Mouse (Mus musculus): ENCODE measurements around the gene Ncl. TPM values are rescaled to one million over a fixed set of nuclear protein-coding genes. Genes with fewer than 3 reads are reported as not detected.

The Ncl gene
- polyA plus RNA-seq, 1 experiment from 2014 or later = 227 TPM

DNA sequence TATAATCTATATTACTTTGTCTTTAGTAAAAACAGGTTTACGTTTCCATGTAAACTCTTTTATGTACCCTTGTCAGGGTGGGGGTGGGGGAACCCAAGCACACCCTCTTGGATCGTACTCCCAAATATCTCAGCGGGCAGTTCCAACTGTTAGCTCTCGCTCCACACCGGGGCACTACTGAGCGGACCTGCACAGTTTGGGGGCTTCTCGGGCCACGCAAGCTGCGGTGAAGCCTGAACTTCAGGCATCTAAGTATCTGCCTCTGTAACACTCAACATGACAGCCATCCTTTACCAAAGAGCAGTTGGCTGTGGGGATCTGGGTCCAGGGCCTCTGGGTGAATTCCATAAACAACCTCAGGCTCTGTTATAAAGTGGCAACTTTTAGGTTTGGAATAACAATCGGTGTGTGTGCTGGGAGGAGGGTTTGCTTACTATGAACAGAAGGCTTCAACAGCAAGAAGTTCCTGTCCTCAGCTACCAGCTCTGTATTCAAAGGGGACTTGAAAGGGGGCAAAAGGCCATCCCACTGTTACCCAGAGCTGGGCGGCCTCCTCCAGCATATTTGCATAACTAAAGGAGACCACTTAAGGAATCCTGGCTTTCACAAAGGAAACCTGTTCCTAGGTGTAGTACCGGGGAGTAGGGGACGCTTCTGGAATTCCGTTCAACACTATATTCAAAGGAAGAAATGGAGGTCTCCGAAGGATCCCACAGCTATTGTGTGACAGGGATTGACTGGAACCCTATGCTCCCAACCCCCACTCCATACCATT lies 48.5 kb downstream of the Ncl start:
- no peaks in the 10 kb centered on the region for H3K9me3 ChIP-seq (ENCODE audit: control insufficient read depth, low read length)
- H3K4me2 ChIP-seq (ENCODE audit: low read length) = no peak overlapping the region
- WGBS = 18% methylated on average over 15 of the region's 15 CpGs
- H3K4me1 ChIP-seq (replicated peaks; ENCODE audit: control insufficient read depth, insufficient read depth, low read length) = peaks cover 7% of the 10 kb centered on the region; the same call in 1 of the 2 replicates
- H3K27ac ChIP-seq (ENCODE audit: low read length) = no peak overlapping the region
- H3K36me3 ChIP-seq (ENCODE audit: control insufficient read depth, insufficient read depth) = no peaks in the 10 kb centered on the region
- no peak overlapping the region for H3K9ac ChIP-seq (replicated peaks; ENCODE audit: low read depth, low read length)
- no peak for ATAC-seq
- H3K27me3 ChIP-seq (replicated peaks; ENCODE audit: control insufficient read depth, insufficient read depth, low read length) = no peaks in the 10 kb centered on the region
- H3K4me3 ChIP-seq (replicated peaks; ENCODE audit: low read length) = no peak overlapping the region

DNA sequence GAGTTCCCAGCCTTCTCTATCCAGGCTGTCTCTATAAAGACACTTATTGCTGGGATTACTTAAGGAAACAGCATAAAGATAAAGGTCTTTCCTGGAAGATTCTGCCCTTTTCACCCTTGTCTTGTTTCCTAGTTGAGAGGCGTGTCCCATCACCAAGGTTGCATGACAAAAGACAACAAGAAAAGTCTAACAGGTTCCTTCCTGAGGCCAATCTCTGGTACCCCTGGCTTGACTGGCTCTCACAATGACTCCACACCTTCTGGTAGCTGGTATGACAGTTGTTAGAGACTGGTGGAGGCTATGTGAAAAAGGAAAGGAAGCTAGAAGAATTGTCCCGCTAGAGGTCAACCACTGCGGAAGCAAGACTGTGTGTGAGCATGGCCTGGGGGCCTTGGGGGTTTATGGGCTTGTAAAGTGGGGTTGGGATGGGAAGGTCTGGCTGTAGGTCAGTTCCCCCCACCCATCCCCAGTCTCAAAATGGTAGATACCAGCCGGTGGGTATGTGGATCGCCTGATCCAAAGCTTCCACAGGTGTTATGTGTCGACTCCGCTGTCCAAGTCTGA lies 49.8 kb downstream of the Ncl start:
- Histone ChIP-seq H3K27ac (ENCODE audit: low read length) (no peak overlapping the region), H3K36me3 (ENCODE audit: control insufficient read depth, insufficient read depth) (no peaks in the 10 kb centered on the region), H3K4me2 (ENCODE audit: low read length) (no peak overlapping the region), H3K9me3 (ENCODE audit: control insufficient read depth, low read length) (no peaks in the 10 kb centered on the region), H3K9ac (replicated peaks; ENCODE audit: low read depth, low read length) (no peak overlapping the region), H3K27me3 (replicated peaks; ENCODE audit: control insufficient read depth, insufficient read depth, low read length) (peaks cover 9% of the 10 kb centered on the region), H3K4me1 (replicated peaks; ENCODE audit: control insufficient read depth, insufficient read depth, low read length) (peaks cover 7% of the 10 kb centered on the region; the same call in 1 of the 2 replicates), H3K4me3 (replicated peaks; ENCODE audit: low read length) (no peak overlapping the region)
- ATAC-seq = no peak
- 95% methylated on average over 7 of the region's 7 CpGs for WGBS

DNA sequence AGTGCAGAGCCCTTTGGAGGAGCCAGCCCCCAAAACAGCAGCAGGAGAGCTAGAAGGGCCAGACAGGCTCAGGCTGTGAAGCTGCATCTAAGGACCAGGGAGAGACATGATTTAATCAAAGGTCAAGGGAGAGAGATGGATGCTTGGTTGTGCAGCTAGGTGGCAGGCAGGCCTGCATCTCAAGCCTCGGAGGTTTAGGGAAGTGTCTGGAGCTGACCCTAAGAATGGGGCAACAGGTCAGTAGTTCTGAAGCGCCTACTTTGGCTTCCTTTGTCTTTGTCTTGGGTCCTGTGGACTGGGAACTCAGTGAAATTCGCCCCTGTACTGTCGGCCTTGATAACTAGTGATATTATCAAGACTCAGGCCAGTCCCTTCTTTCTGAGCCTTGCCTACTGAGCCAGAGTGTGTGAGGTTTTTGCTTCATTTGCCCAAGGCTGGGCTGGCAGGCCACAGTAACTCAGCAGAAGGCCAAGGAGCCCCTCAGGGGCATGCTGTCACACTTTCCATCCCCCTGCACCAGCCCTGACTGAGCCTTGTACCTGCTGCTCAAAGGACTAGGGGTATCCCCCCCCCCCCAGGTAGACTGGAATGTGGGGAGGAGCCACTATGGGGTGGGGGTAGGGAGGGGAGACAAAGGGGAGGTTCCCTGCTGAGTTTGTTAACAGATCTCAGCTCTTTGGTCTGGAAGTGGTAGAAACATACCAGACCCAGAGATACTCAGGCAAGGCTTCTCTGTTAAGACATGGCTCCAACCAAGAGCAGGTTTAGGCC lies 51.1 kb downstream of the Ncl start:
- Histone ChIP-seq H3K4me3 (replicated peaks; ENCODE audit: low read length) (no peak overlapping the region), H3K9ac (replicated peaks; ENCODE audit: low read depth, low read length) (no peak overlapping the region), H3K27me3 (replicated peaks; ENCODE audit: control insufficient read depth, insufficient read depth, low read length) (peaks cover 14% of the 10 kb centered on the region), H3K4me1 (replicated peaks; ENCODE audit: control insufficient read depth, insufficient read depth, low read length) (peaks cover 9% of the 10 kb centered on the region), H3K4me2 (ENCODE audit: low read length) (no peak overlapping the region), H3K9me3 (ENCODE audit: control insufficient read depth, low read length) (no peaks in the 10 kb centered on the region), H3K27ac (ENCODE audit: low read length) (no peak overlapping the region), H3K36me3 (ENCODE audit: control insufficient read depth, insufficient read depth) (no peaks in the 10 kb centered on the region)
- no peak for ATAC-seq
- WGBS = 34% methylated on average over 4 of the region's 4 CpGs

DNA sequence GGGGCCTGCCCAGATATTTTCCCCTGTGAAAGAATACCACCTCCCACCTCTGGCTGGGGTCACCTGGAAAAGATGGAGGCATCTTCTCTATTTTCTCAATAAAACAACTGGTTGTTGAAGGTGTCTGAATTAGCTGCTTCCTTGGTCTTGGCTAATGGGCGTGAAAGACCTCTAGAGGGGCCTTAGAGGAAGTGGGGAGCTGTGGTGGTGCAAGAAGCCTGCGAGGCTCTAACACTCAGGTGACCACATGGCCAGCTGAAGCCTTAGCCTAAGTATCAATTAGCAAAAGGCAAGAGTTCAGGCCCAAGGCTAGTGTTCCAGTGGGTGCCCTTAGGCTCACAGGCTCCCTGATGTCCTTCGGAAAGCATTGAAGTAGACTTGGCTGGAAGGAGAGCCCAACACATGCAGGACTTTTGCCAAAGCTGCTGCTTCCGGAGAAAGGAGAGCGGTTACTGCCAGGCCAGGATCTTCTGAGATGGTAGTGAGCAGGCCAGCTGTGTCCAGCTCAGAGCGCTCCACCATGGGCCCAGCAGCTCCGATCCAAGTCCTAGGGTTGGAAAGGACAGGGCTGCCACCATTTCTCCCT lies 51.9 kb downstream of the Ncl start:
- H3K27ac ChIP-seq (ENCODE audit: low read length) = no peak overlapping the region
- 88% methylated on average over 7 of the region's 7 CpGs for WGBS
- peaks cover 13% of the 10 kb centered on the region for H3K4me1 ChIP-seq (replicated peaks; ENCODE audit: control insufficient read depth, insufficient read depth, low read length)
- H3K9me3 ChIP-seq (ENCODE audit: control insufficient read depth, low read length) = no peaks in the 10 kb centered on the region
- no peak overlapping the region for H3K4me2 ChIP-seq (ENCODE audit: low read length)
- H3K27me3 ChIP-seq (replicated peaks; ENCODE audit: control insufficient read depth, insufficient read depth, low read length) = peaks cover 16% of the 10 kb centered on the region
- no peak overlapping the region for H3K4me3 ChIP-seq (replicated peaks; ENCODE audit: low read length)
- H3K9ac ChIP-seq (replicated peaks; ENCODE audit: low read depth, low read length) = no peak overlapping the region
- no peaks in the 10 kb centered on the region for H3K36me3 ChIP-seq (ENCODE audit: control insufficient read depth, insufficient read depth)
- ATAC-seq = no peak

DNA sequence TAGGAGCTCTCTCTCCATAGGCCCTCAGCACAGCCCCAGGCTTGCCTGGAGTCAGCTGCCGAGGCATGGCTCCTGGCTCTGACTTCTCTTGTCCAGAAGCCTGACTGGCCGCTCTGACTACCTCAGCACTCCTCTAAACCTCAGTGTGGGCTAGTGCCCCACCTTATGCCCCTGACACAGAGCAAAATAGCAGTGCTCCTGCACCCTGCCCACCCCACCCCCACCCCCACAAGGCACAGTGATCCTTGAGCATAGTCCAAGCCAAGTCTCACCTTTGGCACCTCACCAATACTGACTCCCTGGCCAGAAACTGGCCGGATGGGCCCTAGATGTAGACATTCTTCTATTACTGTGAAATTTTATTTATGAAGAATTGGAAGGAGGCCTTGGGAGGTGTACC lies 52.5 kb downstream of the Ncl start:
- H3K9ac ChIP-seq (replicated peaks; ENCODE audit: low read depth, low read length) = no peak overlapping the region
- no peak overlapping the region for H3K27ac ChIP-seq (ENCODE audit: low read length)
- H3K4me1 ChIP-seq (replicated peaks; ENCODE audit: control insufficient read depth, insufficient read depth, low read length) = peaks cover 13% of the 10 kb centered on the region
- H3K4me3 ChIP-seq (replicated peaks; ENCODE audit: low read length) = no peak overlapping the region
- H3K36me3 ChIP-seq (ENCODE audit: control insufficient read depth, insufficient read depth) = no peaks in the 10 kb centered on the region
- H3K4me2 ChIP-seq (ENCODE audit: low read length) = no peak overlapping the region
- no peaks in the 10 kb centered on the region for H3K9me3 ChIP-seq (ENCODE audit: control insufficient read depth, low read length)
- WGBS = 82% methylated on average over 3 of the region's 3 CpGs
- ATAC-seq = no peak
- peaks cover 19% of the 10 kb centered on the region for H3K27me3 ChIP-seq (replicated peaks; ENCODE audit: control insufficient read depth, insufficient read depth, low read length)

DNA sequence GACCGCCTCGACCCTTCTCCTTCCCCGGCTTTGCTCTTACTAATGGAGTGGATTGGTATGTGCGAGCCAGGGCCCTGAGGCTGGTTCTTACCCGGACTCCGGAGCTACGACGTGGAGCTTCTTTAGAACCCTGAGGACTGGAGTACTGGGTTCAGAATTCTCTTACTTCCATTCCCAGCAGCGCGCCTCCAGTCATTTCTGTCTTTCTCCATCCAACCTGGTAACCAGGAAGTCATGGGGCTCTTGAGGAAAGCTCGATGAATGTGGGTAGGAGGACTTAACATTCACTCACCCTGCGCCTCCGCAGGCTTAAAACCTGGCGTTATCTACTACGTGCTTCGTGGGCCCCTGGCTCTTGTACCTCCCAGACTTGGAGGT lies 55.3 kb downstream of the Ncl start:
- no peak overlapping the region for H3K27ac ChIP-seq (ENCODE audit: low read length)
- H3K4me1 ChIP-seq (replicated peaks; ENCODE audit: control insufficient read depth, insufficient read depth, low read length) = peaks cover 6% of the 10 kb centered on the region
- peak; percentile 5; the same call in 1 of the 2 replicates for ATAC-seq
- H3K9ac ChIP-seq (replicated peaks; ENCODE audit: low read depth, low read length) = peak overlapping the region; percentile 69
- H3K27me3 ChIP-seq (replicated peaks; ENCODE audit: control insufficient read depth, insufficient read depth, low read length) = peaks cover 19% of the 10 kb centered on the region
- H3K4me2 ChIP-seq (ENCODE audit: low read length) = peak overlapping the region; percentile 96
- H3K4me3 ChIP-seq (replicated peaks; ENCODE audit: low read length) = peak overlapping the region; percentile 68
- no peaks in the 10 kb centered on the region for H3K36me3 ChIP-seq (ENCODE audit: control insufficient read depth, insufficient read depth)
- no peaks in the 10 kb centered on the region for H3K9me3 ChIP-seq (ENCODE audit: control insufficient read depth, low read length)
- 3% methylated on average over 16 of the region's 16 CpGs for WGBS

DNA sequence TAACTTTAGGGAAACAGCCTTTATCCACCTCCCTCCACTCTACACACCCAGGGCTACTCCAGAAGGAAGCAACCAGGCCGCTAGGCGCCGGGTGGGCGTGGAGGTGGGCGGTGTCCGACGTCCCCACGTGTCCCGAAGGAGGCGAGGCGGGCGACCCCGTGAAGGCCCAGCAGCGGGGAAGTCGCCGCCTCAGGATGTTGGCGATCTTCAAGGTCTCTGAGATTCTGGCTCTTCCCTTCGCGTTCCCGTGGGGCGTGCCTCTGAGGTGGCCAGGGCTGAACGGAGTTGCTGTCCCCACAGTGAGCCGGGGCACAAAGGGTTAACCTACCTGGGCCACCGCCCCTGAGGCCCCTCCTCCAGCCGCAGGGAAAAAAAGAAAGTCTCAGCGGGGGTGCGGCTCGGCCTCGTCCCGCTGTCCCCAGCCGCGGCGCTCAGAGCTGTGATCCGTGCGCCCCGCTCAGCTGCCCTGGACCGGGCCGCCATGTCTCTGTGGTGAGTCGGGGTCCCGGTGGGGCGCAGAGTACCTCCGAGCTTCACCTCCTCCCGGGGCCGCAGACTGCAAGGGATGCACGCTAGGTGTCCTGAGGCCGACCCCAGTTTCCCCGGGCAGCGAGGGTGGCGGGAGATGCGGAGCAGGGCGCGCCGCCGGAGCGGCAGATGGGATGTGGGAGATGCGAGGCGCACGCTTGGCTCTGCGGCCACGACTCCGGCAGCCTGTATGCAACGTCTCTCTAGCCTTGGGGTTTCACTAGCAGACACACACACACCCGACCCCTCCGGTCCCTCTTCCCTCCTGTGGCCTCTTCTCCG lies 55.9 kb downstream of the Ncl start:
- H3K9ac ChIP-seq (replicated peaks; ENCODE audit: low read depth, low read length) = peak overlapping the region; percentile 69
- ATAC-seq = peak; percentile 85
- peaks cover 19% of the 10 kb centered on the region for H3K27me3 ChIP-seq (replicated peaks; ENCODE audit: control insufficient read depth, insufficient read depth, low read length)
- H3K36me3 ChIP-seq (ENCODE audit: control insufficient read depth, insufficient read depth) = no peaks in the 10 kb centered on the region
- H3K4me1 ChIP-seq (replicated peaks; ENCODE audit: control insufficient read depth, insufficient read depth, low read length) = peaks cover 6% of the 10 kb centered on the region
- H3K4me3 ChIP-seq (replicated peaks; ENCODE audit: low read length) = peak overlapping the region; percentile 68
- peak overlapping the region; percentile 96 for H3K4me2 ChIP-seq (ENCODE audit: low read length)
- H3K9me3 ChIP-seq (ENCODE audit: control insufficient read depth, low read length) = no peaks in the 10 kb centered on the region
- WGBS = under 1% methylated on average over 61 of the region's 65 CpGs
- no peak overlapping the region for H3K27ac ChIP-seq (ENCODE audit: low read length)

DNA sequence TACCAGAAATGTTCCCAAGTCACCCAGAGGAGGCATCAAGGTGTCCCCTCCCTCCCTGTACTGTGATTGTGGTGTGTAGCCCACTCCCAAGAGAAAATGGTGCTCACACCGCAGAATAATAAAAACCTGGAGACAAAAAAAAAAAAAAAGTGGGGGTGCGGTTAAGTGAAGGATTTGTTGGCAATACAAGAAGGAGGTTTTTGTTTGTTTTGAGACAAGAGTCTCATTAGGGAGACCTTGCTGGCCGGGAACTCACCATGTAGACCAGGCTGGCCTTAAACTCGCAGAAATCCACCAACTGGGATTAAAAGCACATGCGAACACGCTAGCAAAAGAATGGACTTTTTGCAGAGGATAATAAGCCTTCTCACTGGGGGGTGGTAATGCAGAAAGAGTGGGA lies 56.7 kb downstream of the Ncl start, which contains the start of gene B3gnt7:
B3gnt7 (plus strand) TSS at position 301 of the 400 bp plus-strand sequence.
- Histone ChIP-seq H3K9me3 (ENCODE audit: control insufficient read depth, low read length) (no peaks in the 10 kb centered on the region), H3K36me3 (ENCODE audit: control insufficient read depth, insufficient read depth) (no peaks in the 10 kb centered on the region), H3K9ac (replicated peaks; ENCODE audit: low read depth, low read length) (peak within 1 kb of the TSS; percentile 69), H3K4me3 (replicated peaks; ENCODE audit: low read length) (peak within 1 kb of the TSS; percentile 68), H3K27ac (ENCODE audit: low read length) (no peak within 1 kb of the TSS), H3K4me1 (replicated peaks; ENCODE audit: control insufficient read depth, insufficient read depth, low read length) (peaks cover 6% of the 10 kb centered on the region), H3K4me2 (ENCODE audit: low read length) (peak within 1 kb of the TSS; percentile 96), H3K27me3 (replicated peaks; ENCODE audit: control insufficient read depth, insufficient read depth, low read length) (peaks cover 19% of the 10 kb centered on the region)
- no peak for ATAC-seq
- 12% methylated on average over 6 of the region's 6 CpGs for WGBS
